Mouse (Mus musculus) MEL (cell line): ENCODE measurements around the gene Dot1l. TPM values are rescaled to one million over a fixed set of nuclear protein-coding genes. Genes with fewer than 3 reads are reported as not detected.
A peak's percentile ranks its signal among the peaks of the same experiment; 100 is the strongest.

Experiments used
- DNase-seq: peaks from one replicate; pipeline ENCODE4 v3.0.0; 2011; ENCODE audit warnings: low read depth, low spot score
- H3K27ac ChIP-seq: 2 replicates; pipeline ENCODE4 v1.5.1; 2012; ENCODE audit warnings: low read depth, mild to moderate bottlenecking, control low read depth, low read length, moderate library complexity; ENCODE audit not compliant: control insufficient read depth
- H3K27me3 ChIP-seq, 2 experiments: fragments of 150-350 bp in 1 of 2; sonication (generic) in 1 of 2; 2 replicates each; pipeline ENCODE4 v1.6.1; 2012; ENCODE audit warnings: low read length in 2 of 2, mild to moderate bottlenecking in 2 of 2, improper control_type of control experiment in 1 of 2, moderate library complexity in 1 of 2; ENCODE audit not compliant: insufficient read depth in 2 of 2, control insufficient read depth in 1 of 2
- H3K36me3 ChIP-seq, 2 experiments: 2 replicates each; pipeline ENCODE4 v1.6.1; 2012 to 2014; ENCODE audit warnings: low read length in 2 of 2, improper control_type of control experiment in 1 of 2, inconsistent platforms in 1 of 2, mild to moderate bottlenecking in 1 of 2; ENCODE audit not compliant: insufficient read depth in 2 of 2, control insufficient read depth in 1 of 2
- H3K4me1 ChIP-seq, 2 experiments: fragments of 150-350 bp in 1 of 2; sonication (generic) in 1 of 2; 2 replicates each; pipeline ENCODE4 v1.6.1; 2012; ENCODE audit warnings: low read length in 2 of 2, improper control_type of control experiment in 1 of 2, mild to moderate bottlenecking in 1 of 2; ENCODE audit not compliant: insufficient read depth in 2 of 2, control insufficient read depth in 1 of 2
- H3K4me3 ChIP-seq, 2 experiments: fragments of 150-350 bp in 1 of 2; sonication (generic) in 1 of 2; 2 replicates each; pipeline ENCODE4 v1.5.1; 2012; ENCODE audit warnings: low read depth in 2 of 2, low read length in 2 of 2, mild to moderate bottlenecking in 2 of 2, moderate library complexity in 2 of 2, control low read depth in 1 of 2, improper control_type of control experiment in 1 of 2; ENCODE audit not compliant: control insufficient read depth in 1 of 2, insufficient read depth in 1 of 2
- H3K79me2 ChIP-seq: 2 replicates; pipeline ENCODE4 v1.6.1; 2012; ENCODE audit warnings: mild to moderate bottlenecking, low read length, moderate library complexity; ENCODE audit not compliant: control insufficient read depth, poor library complexity, insufficient read depth
- H3K9ac ChIP-seq: 2 replicates; pipeline ENCODE4 v1.6.1; 2012; ENCODE audit warnings: low read depth, mild to moderate bottlenecking, control low read depth, low read length, moderate library complexity; ENCODE audit not compliant: control insufficient read depth, poor library complexity, severe bottlenecking
- H3K9me3 ChIP-seq: fragments of 150-350 bp; sonication (generic); replicated peaks from 2 replicates; pipeline ENCODE4 v1.6.1; 2012; ENCODE audit warnings: mild to moderate bottlenecking, low read length, improper control_type of control experiment, moderate library complexity; ENCODE audit not compliant: insufficient read depth
- BHLHE40 ChIP-seq: IDR thresholded peaks from 2 replicates; pipeline ENCODE4 v1.6.1; 2012; ENCODE audit warnings: low read depth, mild to moderate bottlenecking, inconsistent platforms, low read length, improper control_type of control experiment, borderline replicate concordance
- CHD1 ChIP-seq: IDR thresholded peaks from 2 replicates; pipeline ENCODE4 v1.6.1; 2012; ENCODE audit warnings: low read depth, mild to moderate bottlenecking, inconsistent platforms, low read length, improper control_type of control experiment
- CTCF ChIP-seq, 3 experiments: IDR thresholded peaks in 2 of 3; conservative IDR thresholded peaks in 1 of 3; 2 replicates each; pipeline ENCODE4 v1.5.1; 2011 to 2012; ENCODE audit warnings: low read length in 3 of 3, low read depth in 2 of 3, mild to moderate bottlenecking in 2 of 3, improper control_type of control experiment in 1 of 3, inconsistent platforms in 1 of 3, mixed read lengths in 1 of 3, moderate library complexity in 1 of 3; ENCODE audit not compliant: control insufficient read depth in 1 of 3, insufficient read depth in 1 of 3, poor library complexity in 1 of 3, severe bottlenecking in 1 of 3
- E2F4 ChIP-seq: IDR thresholded peaks from 2 replicates; pipeline ENCODE4 v1.6.1; 2011; ENCODE audit warnings: low read depth, low read length, improper control_type of control experiment, borderline replicate concordance
- ELF1 ChIP-seq: IDR thresholded peaks from 2 replicates; pipeline ENCODE4 v1.6.1; 2014; ENCODE audit warnings: low read depth, mild to moderate bottlenecking, inconsistent platforms, low read length, improper control_type of control experiment, moderate library complexity
- GABPA ChIP-seq: IDR thresholded peaks from 2 replicates; pipeline ENCODE4 v1.6.1; 2012; ENCODE audit warnings: low read depth, mild to moderate bottlenecking, inconsistent platforms, low read length, improper control_type of control experiment, moderate library complexity
- MAX ChIP-seq: IDR thresholded peaks from 2 replicates; pipeline ENCODE4 v1.6.1; 2011; ENCODE audit warnings: low read length, improper control_type of control experiment
- MAZ ChIP-seq: IDR thresholded peaks from 2 replicates; pipeline ENCODE4 v1.6.1; 2012; ENCODE audit warnings: low read depth, mild to moderate bottlenecking, inconsistent platforms, low read length, improper control_type of control experiment
- MEF2A ChIP-seq: IDR thresholded peaks from 2 replicates; pipeline ENCODE4 v1.6.1; 2014; ENCODE audit warnings: low read depth, mild to moderate bottlenecking, inconsistent platforms, low read length, improper control_type of control experiment; ENCODE audit not compliant: poor library complexity, insufficient replicate concordance, severe bottlenecking; ENCODE audit errors: extremely low read depth
- MXI1 ChIP-seq: IDR thresholded peaks from 2 replicates; pipeline ENCODE4 v1.6.1; 2011; ENCODE audit warnings: mild to moderate bottlenecking, low read depth, low read length, improper control_type of control experiment
- MYC ChIP-seq: IDR thresholded peaks from 2 replicates; pipeline ENCODE4 v1.6.1; 2011; ENCODE audit warnings: low read depth, mild to moderate bottlenecking, low read length, improper control_type of control experiment, moderate library complexity
- NELFE ChIP-seq: IDR thresholded peaks from 2 replicates; pipeline ENCODE4 v1.6.1; 2011; ENCODE audit warnings: low read depth, low read length, improper control_type of control experiment
- POLR2AphosphoS5 ChIP-seq: IDR thresholded peaks from 2 replicates; pipeline ENCODE4 v1.6.1; 2012; ENCODE audit warnings: low read depth, borderline replicate concordance, mild to moderate bottlenecking, inconsistent platforms, low read length, moderate library complexity, mixed read lengths
- TBP ChIP-seq: IDR thresholded peaks from 2 replicates; pipeline ENCODE4 v1.8.0; 2011; ENCODE audit warnings: low read depth, low read length, improper control_type of control experiment
- polyA plus RNA-seq, 2 experiments: library from polyadenylated mRNA; stranded (reverse) in 1 of 2; unstranded in 1 of 2; fragments of >175 nt in 1 of 2; fragments of >200 nt in 1 of 2; gene quantifications; 2 replicates each; pipeline versions ENCODE4 v1.2.1 to v1.2.4; 2012; ENCODE audit warnings: low replicate concordance in 2 of 2, low read depth in 1 of 2; ENCODE audit not compliant: insufficient read length in 2 of 2, insufficient read depth in 1 of 2, missing spikeins in 1 of 2
- total RNA-seq: library from RNA; depleted of rRNA; stranded (reverse); fragments of 300-350 nt; gene quantifications from 2 replicates; pipeline ENCODE4 v1.2.3, GENCODE M21; 2012

Dot1l gene
- total and polyA plus RNA-seq, 3 experiments, result 15.0 to 70.6 TPM; not detected in 1

- no peak for TF ChIP-seq GABPA
Observed at GRCm38 (mm10) chr10:80796307-80796848, 41.4 kb downstream of the Dot1l start (continued).

- peak overlapping the region; percentile 71 to 86 for H3K4me3 ChIP-seq
- peak; percentile 3; the same call in 1 of the 2 replicates for TF ChIP-seq ELF1
- no peak for TF ChIP-seq POLR2AphosphoS5
- no peak for TF ChIP-seq MAZ
- TF ChIP-seq MXI1, result peak; percentile 68
- TF ChIP-seq MAX, result peak; percentile 77
- TF ChIP-seq TBP, result peak; percentile 27; the same call in 1 of the 2 replicates
- no peak for TF ChIP-seq NELFE
- no peak for TF ChIP-seq MEF2A
- TF ChIP-seq MYC, result peak; percentile 79
- no peak for TF ChIP-seq BHLHE40
- no peak for TF ChIP-seq CTCF (IDR thresholded peaks at IDR 0.05 in 2 of 3, conservative IDR thresholded peaks at IDR 0.05 in 1 of 3; ENCODE audit: control insufficient read depth in 1 of 3, insufficient read depth in 1 of 3, low read depth in 2 of 3, low read length in 3 of 3, poor library complexity in 1 of 3, severe bottlenecking in 1 of 3)
- TF ChIP-seq E2F4, result no peak
- TF ChIP-seq CHD1, result 0 out of 2 replicates have a peak, but pooled peaks have one; percentile 60
- DNase-seq, result peak; percentile 63
- H3K9me3 ChIP-seq, result no peaks in the 10 kb centered on the region
- no peaks in the 10 kb centered on the region for H3K27me3 ChIP-seq
- peak overlapping the region; percentile 93 for H3K27ac ChIP-seq
- H3K79me2 ChIP-seq, result peaks cover 51% of the 10 kb centered on the region
- H3K9ac ChIP-seq, result peak overlapping the region; percentile 90
- peaks cover 0 to 14% of the 10 kb centered on the region in 2 experiments; a peak in 2 of 4 replicates for H3K4me1 ChIP-seq
- H3K36me3 ChIP-seq, result peaks cover 2 to 13% of the 10 kb centered on the region in 2 experiments; a peak in 3 of 4 replicates
Observed at GRCm38 (mm10) chr10:80797186-80798149, 42.5 kb downstream of the Dot1l start.
